Mouse (Mus musculus) spleen, adult 2 months (tissue): ENCODE results near the gene Prepl.

Experiments used
- CTCF ChIP-seq: fragments of 200-500 bp; IDR thresholded peaks from 2 replicates; pipeline ENCODE4 v1.5.1; 2011; ENCODE audit warnings: mild to moderate bottlenecking, inconsistent platforms; ENCODE audit not compliant: insufficient read depth, insufficient read length, insufficient replicate concordance; ENCODE audit errors: extremely low read depth
- POLR2A ChIP-seq: fragments of 200-500 bp; IDR thresholded peaks from 2 replicates; pipeline ENCODE4 v1.6.1; 2011; ENCODE audit warnings: low read depth, low read length, inconsistent platforms

DNA sequence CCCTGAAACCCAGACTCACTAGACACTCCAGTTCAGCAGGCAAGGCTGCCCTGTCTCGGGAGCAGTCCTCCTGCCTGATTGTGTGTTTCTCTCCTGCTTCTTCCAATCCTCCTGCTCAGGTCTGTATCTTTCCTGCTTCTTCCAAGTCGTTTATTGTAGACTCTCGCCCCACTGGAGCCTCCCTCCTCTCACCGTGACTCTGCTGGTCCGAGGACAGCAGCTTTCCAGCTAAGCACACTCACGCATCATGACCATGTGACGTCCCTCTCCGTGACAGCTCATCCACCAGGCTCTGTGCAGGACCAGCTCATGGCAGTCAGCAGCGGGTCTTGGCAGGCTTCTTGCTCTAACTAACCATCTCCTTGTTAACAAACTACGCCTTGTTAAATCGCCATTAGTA lies 56.0 kb downstream of the Prepl start:
- TF ChIP-seq CTCF (no peak), POLR2A (no peak)
